Mouse (Mus musculus): ENCODE data around the gene Pnrc1.
"Not testable (repeated sequence)": the region's sequence is repeated elsewhere in the genome, so short reads cannot be mapped to it uniquely, and the experiment has no call there.

Gene Pnrc1

GRCm38 (mm10) chr4:33290002-33290401 lies at the start of gene Pnrc1:
Pnrc1 (minus strand) TSS chr4:33290163.
- peak; percentile 46 to 58 for DNase-seq

- DNase-seq = no peak
Observed at GRCm38 (mm10) chr4:33337999-33338398, 48.0 kb upstream of the Pnrc1 start.

DNA sequence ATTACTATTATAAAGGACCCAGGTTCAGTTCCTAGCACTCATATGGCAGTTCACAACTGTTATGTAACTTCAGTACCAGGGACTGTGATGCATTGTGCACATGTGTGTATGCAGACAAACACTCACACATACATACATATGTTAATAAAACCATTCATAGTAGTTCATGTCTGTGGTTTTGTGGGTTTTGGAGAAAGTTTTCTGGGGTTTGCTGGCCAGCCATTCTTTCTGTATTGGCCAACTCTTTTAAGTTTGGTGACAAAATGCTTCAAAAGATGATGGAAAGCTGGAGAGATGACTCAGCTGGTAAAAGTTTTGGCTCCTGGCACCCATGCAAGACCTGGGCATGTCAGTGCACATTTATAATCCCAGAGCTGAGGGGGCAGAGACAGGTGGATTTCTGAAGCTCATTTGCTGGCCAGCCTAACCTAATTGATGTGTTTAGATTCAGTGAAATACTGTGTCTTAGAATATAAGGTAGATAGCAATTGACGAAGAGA lies 43.0 kb upstream of the Pnrc1 start:
- no peak for DNase-seq

DNA sequence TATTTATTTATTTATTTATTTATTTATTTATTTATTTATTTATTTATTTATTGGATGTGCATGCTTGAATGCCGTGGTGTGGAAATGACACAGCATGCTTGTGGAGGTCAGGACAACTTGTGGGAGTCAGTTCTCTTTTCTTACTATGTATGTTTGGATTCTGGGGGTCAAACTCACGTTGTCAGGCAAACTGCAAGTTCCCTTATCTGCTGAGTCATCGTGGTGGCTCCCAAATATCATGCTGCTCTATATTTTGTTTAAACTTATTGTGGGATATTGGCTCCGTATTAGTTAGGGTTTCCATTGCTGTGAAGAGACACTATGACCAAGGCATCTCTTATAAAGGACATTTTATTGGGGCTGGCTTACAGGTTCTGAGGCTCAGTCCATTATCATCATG lies 41.2 kb upstream of the Pnrc1 start:
- no peak for DNase-seq

- DNase-seq = no peak
Observed at GRCm38 (mm10) chr4:33315840-33316239, 25.9 kb upstream of the Pnrc1 start.

DNA sequence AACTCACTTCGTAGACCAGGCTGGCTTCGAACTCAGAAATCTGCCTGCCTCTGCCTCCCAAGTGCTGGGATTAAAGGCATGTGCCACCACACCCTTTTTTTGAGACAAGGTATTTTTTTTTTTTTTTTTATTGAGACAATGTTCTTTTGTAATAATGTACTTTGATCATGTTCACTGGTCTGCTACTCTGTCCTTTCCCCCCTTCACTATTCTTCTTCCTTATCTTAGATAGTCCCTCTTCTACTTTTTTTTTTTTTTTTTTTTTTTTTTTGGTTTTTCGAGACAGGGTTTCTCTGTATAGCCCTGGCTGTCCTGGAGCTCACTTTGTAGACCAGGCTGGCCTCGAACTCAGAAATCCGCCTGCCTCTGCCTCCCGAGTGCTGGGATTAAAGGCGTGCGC lies 24.2 kb upstream of the Pnrc1 start:
- not testable (repeated sequence) for DNase-seq

GRCm38 (mm10) chr4:33310840-33311437 lies 21.0 kb upstream of the Pnrc1 start:
- no peak for DNase-seq

DNA sequence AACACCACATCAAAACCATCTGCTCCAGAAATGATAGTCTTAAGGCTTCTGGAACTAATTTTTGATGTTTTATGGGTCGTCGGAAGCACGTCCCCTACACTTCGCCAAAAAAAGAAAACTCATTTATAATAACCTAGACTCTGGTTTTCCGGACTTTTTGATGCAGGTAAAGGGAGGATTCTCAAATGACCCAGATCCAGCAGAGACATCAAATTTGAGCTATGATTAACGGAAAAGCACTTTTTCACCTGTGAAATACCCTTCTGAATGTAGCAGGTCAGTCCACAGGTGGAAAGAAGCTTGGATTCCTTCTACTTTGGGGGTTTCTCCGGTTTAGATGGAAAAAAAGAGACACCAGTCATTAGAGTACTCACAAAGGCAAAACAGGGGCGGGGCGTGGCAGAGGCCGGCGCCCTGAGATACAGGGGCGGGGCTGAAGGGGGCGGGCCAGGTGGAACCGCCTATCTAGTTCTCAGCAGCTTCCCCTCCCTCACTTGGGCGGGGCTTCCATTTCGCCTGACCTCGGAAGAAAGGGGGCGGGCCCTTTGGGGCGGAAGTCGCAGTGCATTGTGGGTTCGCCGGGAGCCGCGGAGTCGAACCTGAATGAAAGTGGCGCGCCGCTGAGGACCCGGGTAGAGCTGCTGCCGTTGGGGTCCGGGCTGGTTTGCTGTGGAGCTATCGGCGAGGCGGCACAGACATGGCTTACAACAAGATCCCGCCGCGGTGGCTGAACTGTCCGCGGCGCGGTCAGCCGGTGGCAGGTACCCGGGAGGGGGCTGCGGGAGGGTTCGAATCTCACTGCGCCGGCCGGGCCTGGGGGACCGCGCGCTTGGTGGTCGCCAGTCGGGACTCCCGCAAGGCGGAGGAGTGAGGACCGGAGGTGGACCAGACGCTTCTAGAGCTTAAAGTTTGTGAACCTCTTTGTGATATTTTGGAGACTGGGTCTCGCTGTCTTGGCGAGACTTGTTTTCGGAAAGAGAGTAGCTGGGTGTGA lies 20.1 kb upstream of the Pnrc1 start, which contains the start of gene Rngtt:
Gene Rngtt, plus strand, starts transcription at position 548 of the 994 bp plus-strand sequence.
- DNase-seq = peak; percentile 98 to 99

DNA sequence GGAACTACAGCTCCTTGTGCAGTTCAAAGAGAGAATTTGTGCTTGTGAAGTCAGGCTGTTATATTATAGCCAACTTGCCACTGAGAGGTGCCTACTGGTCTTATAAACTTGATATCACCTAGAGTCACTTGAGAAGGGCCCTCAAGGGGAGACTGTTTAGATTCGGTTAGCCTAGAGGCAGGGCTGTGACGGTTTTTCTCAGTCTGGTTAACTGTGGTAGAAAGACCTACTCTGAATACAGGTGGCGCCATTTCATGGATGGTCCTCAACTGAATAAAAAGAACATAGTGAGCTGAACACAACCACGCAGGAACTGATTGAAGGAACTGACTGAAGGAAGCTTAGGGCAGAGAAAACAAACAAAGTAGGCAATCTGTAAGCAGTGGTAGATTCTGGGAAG lies 17.2 kb upstream of the Pnrc1 start:
- DNase-seq = no peak

DNA sequence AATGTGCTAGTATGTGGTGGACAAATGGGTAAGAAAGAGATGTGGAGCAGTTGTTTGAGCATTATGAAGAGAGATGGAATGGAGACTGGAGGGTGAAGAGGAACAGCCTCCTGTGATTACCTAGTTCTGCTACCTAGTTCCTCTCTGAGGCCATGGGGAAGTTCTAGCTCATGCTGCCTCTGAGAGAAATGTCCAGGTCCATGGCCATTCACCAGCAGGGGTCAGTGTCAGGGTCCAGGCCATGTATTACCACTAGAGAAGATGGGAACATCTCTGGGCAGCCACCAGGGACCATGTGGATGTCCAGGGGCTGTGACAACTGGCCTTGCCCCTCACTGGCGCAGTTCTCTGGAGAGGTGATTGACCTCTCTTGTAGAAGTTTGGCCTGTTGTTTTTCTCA lies 13.1 kb upstream of the Pnrc1 start:
- DNase-seq = no peak

DNA sequence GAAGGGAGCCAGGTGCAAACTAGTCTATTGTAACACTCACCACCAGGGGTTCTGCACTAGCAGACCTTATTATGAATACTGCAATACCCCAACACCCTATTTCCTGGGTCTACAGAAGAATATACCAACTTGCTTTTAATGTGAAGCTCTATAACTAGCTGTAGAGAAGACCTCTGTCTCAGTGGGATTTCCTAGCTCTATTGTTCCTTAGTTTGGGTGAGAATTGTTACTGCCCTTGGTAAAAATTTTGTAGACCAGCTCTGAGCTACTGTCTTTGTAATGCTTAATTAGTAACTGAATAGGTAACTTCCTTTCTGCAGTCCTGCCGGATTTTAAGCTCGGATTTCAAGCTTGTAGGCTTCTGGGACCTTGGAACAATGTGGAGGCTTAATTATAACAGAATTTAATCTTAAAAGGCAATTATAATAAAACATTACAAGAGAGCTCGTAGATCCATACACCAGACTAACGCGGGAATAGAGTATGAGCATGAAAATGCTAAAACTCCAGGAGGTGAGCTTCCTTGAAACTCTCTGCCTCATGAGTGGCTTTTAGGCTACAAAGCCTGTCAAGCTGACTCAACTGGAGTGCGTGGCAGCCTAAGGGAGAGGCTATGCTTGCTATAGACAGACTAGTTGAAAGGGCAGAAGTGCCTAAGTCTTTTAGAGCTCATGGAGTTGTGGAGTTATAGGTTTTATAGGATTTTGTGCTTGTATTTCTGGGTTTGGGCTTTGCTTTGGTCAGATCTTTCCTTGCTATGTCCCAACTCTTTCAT lies 11.1 kb upstream of the Pnrc1 start:
- not testable (repeated sequence) for DNase-seq

DNA sequence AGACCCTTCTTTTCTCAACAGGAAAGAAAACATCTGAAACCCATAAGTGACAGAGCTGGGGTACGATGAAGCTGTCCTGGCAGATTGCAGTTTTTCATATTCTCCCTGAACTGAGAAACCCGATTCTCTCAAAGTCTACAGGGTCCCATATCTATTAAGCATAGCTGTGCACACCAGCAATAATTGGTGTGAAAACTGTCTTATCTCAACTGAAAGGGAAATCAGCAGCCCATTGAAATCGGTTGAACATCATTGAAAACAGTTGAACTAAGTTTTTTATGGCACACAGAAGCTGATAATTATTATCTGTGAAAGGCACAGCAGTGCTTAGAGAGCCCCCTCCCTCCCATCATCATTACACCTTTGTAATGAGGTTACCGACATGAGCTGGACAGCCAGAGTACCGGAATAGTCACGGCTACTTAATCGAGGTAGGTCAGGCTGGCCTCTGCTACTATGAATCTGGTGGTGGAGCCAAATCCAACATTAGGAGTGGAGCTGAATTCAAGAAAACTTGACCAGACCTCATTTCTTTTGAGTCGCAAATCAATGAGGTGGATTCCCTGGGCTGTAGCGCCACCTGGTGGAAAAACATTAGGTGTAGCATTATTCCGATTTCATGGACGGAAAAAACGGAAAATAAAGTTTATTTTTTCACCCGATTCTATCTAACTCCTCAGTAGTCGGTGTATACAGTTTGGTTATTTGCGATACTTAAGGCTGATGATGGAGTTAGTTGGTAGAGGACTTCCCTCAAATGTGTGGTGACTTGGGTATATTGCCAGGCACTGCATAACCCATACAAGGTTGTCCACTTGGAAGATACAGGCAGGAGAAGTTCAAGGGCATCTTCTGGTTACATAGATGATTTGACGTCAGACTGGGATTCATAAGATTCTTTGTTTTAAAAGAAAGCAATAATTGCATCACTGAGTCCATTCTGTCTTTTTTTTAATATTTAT lies 2.7 kb upstream of the Pnrc1 start:
- DNase-seq = peak; percentile 84 to 87

DNA sequence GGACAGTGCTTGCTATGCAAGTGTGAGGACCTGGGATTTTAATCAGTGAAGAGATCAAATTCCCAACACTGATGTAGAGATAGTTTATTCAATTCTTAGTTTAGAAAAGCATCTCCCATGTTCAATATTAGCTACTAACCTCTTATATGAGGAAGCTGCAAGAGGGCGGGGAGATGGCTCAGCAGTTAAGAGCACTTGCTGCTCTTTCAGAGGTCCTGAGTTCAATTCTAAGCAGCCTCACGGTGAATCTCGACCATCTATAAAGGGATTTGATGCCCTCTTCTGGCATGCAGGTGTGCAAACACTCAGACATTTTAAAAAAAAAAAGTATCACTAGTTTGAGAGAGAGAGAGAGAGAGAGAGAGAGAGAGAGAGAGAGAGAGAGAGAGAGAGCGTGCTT lies 915 bp upstream of the Pnrc1 start:
- no peak for DNase-seq

GRCm38 (mm10) chr4:33289106-33289650 lies 785 bp downstream of the Pnrc1 start:
- no peak for DNase-seq

DNA sequence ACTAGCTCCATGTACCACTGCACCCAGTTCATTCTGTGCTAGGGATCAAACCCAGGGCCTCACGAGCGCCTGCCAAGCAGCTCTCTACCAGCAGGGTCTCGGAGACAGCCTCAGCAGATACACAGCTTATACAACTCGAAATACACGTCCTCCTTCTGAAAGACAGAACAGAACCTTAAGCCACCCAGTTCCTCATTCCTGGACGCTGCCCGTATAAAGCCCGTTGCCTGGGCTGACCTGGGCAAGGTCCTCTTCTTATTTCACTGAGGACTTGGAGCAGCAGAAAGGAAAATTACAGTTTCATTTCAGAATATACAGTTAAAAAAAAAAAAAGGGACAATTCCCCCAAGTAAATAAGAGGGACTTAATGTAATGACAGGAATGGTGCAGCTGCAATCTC lies 4.5 kb downstream of the Pnrc1 start:
- DNase-seq = no peak

DNA sequence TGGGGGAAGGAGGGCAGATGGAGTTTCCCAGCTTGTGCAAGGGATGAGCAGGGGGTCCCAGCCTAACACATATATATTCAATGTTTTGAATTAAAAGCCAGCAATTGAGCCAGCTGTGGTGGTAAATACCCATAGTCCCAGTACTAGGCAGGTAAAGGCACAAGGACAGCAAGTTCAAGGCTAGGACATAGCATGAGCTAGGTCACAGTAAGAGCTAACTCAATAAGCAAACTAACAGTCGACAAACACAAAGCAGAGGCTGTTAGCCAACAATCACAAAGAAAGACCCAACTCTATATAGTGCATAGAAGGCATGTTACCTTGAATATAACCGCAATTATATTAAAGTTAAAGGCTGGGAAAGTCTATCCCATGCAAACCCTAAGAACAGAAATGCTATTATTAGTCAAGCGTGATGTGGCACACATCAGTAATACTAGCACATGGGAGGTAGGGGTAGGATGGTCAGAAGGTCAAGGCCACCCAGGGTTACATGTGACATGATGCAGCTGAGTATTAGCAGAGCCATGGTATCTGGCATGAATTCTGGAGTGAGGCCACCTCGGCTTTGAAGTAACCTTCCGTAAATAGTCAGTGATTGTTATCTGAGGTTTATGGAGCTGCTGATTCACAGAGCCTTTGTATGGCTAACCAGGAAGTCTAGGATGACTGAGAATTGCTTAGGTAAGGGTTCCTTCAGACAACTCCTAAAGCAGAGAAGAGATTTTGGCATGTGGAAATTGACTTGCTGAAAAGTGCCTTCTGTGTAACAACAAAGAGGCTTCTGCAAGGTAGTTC lies 5.7 kb downstream of the Pnrc1 start:
- no peak for DNase-seq

DNA sequence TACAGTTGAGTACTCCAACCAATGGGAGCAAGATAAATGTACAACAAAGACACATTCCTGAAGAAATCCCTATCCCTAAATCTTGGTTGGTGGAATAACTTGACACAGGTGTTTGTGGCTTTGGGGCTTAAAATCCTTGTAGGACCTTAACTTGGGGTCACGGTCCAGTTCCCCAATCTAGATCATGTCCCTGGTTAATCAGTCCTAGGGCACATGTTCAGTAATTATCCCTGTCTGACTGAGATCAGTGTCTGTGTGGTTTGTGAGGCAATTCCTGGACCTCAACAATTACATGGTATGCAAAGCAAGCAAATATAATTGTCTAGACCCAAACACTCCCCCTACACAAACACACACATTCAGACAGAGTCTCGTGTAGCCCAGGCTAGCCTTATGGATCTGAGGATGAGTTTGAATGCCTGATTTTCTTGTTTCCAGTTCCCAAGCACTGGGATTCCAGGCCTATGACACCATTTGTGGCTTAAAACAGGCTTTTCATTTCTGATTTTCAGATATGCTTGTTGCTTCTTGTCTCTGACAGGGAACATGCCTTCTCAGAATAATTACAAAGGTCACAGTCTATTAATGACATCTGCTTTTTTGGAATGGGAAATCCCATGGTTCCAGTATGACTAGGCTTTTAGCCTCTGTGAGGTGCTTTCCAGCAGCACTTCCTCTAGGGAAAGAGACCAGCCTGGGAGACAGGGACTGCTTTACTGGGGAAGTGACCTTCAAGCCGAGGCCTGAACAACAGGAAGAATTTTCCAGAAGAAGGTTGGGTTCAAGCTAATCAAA lies 7.9 kb downstream of the Pnrc1 start:
- DNase-seq = peak in 1 of 2 experiments; percentile 15

- DNase-seq = no peak
Observed at GRCm38 (mm10) chr4:33273437-33273836, 16.5 kb downstream of the Pnrc1 start.

GRCm38 (mm10) chr4:33270386-33271314 lies 19.3 kb downstream of the Pnrc1 start:
- DNase-seq = no peak

All from kidney, postnatal 4 days (tissue).